Mouse (Mus musculus) stomach, embryonic 15.5 days (tissue): ENCODE data around the gene 1700001C19Rik. TPM values are rescaled to one million over a fixed set of nuclear protein-coding genes. Genes with fewer than 3 reads are reported as not detected.

Source experiments
- polyA plus RNA-seq: library from polyadenylated mRNA; unstranded; fragments of >200 nt; fragmentation: Nextera tagmentation; extraction: Ambion mirVana; gene quantifications from 2 replicates; pipeline ENCODE4 v1.2.1, GENCODE M21; 2015

The 1700001C19Rik gene
- polyA plus RNA-seq, 1 experiment from 2014 or later: 0.37 TPM

Other genes with a start within 250 kb of the 1700001C19Rik start
- 73.1 and 77.4 TPM in 2 replicates for gene Mrps10, start 68.5 kb downstream of the 1700001C19Rik start, polyA plus RNA-seq
- 0.46 and 0.49 TPM in 2 replicates for gene Guca1b, start 52.0 kb downstream of the 1700001C19Rik start, polyA plus RNA-seq
- gene Guca1a, start 36.8 kb downstream of the 1700001C19Rik start, polyA plus RNA-seq: 3.0 and 4.0 TPM in 2 replicates
- 3.5 and 4.0 TPM in 2 replicates for gene AI661453, start 761 bp downstream of the 1700001C19Rik start, polyA plus RNA-seq
- gene Taf8, start 64.9 kb upstream of the 1700001C19Rik start, polyA plus RNA-seq: 23.3 and 25.2 TPM in 2 replicates
- gene Ccnd3, start 67.7 kb upstream of the 1700001C19Rik start, polyA plus RNA-seq: 391 and 408 TPM in 2 replicates
- gene Bysl, start 174.1 kb upstream of the 1700001C19Rik start, polyA plus RNA-seq: 21.2 and 21.4 TPM in 2 replicates
- 38.7 and 39.7 TPM in 2 replicates for gene Med20, start 174.2 kb upstream of the 1700001C19Rik start, polyA plus RNA-seq
- gene Gm20517, start 174.2 kb upstream of the 1700001C19Rik start, polyA plus RNA-seq: 1.0 and 1.5 TPM in 2 replicates
- gene Usp49, start 193.3 kb upstream of the 1700001C19Rik start, polyA plus RNA-seq: 5.3 and 6.3 TPM in 2 replicates